In genomic region chr11:69657462-69657881, GRCm38 (mm10) we compare ENCODE assay signal across 16 mouse cellular contexts. TPM values are rescaled to one million over a fixed set of nuclear protein-coding genes. Genes with fewer than 3 reads are reported as not detected.
DNase-seq lines count a peak whose midpoint lies in the region; ATAC-seq and TF ChIP-seq lines count a peak whose summit lies in the region.
"Had no signal": no experiment of that assay in that cellular context is flagged by ENCODE, and none has a peak within 500 bp of the region (broad histone marks: within the 10 kb centered on the region; RNA-seq: fewer than 3 reads in every experiment).

No protein-coding gene starts in this region.

- no peak overlapping the region for H3K4me2 ChIP-seq in hindbrain, embryonic 13.5 days
- H3K4me2 ChIP-seq in hindbrain, embryonic 12.5 days (replicated peaks): no peak overlapping the region
- H3K4me2 ChIP-seq: heart, embryonic 15.5 days; intestine, embryonic 15.5 days; limb, embryonic 12.5 days; midbrain, embryonic 15.5 days had no signal

- ATAC-seq in hindbrain, embryonic 13.5 days (ENCODE audit: low FRiP score): no peak
- no peak for ATAC-seq in hindbrain, embryonic 12.5 days (ENCODE audit: low FRiP score)
- no peak for ATAC-seq in megakaryocyte-erythroid progenitor cell, adult 5-6 weeks (replicated peaks; ENCODE audit: low FRiP score, low TSS enrichment, poor library complexity, severe bottlenecking)
- ATAC-seq: intestine, embryonic 15.5 days; liver, postnatal 0 days; midbrain, embryonic 15.5 days had no signal

- DNase-seq in limb, embryonic 10.5 days (ENCODE audit: low spot score): no peak
- no peak for DNase-seq in left cerebral cortex, adult 9 months (ENCODE audit: low spot score in 2 of 2)
- DNase-seq: adrenal gland, adult 8-10 months had no signal

- no peaks in the 10 kb centered on the region for H3K9me3 ChIP-seq in hindbrain, embryonic 13.5 days
- H3K9me3 ChIP-seq in hindbrain, embryonic 12.5 days (replicated peaks): no peaks in the 10 kb centered on the region
- H3K9me3 ChIP-seq in E14TG2a.4 (ENCODE audit: low read length) (no peaks in the 10 kb centered on the region), ES-Bruce4 (replicated peaks; ENCODE audit: control insufficient read depth, insufficient read depth, low read length, poor library complexity, severe bottlenecking) (no peaks in the 10 kb centered on the region)
- no peaks in the 10 kb centered on the region for H3K9me3 ChIP-seq in limb, embryonic 10.5 days (replicated peaks)
- H3K9me3 ChIP-seq: heart, embryonic 15.5 days; hindbrain, embryonic 10.5 days; intestine, embryonic 15.5 days; limb, embryonic 12.5 days; midbrain, embryonic 15.5 days had no signal

- H3K4me3 ChIP-seq in hindbrain, embryonic 13.5 days: no peak overlapping the region
- H3K4me3 ChIP-seq in hindbrain, embryonic 12.5 days: no peak overlapping the region
- H3K4me3 ChIP-seq in E14TG2a.4 (replicated peaks; ENCODE audit: low read length) (peak overlapping the region; percentile 84), ES-Bruce4 (ENCODE audit: low read depth, low read length) (peak overlapping the region; percentile 43)
- H3K4me3 ChIP-seq in limb, embryonic 10.5 days: 0 out of 2 replicates have a peak overlapping the region, but pooled peaks have one; percentile 5
- H3K4me3 ChIP-seq: heart, embryonic 15.5 days; hindbrain, embryonic 10.5 days; intestine, embryonic 15.5 days; limb, embryonic 12.5 days; midbrain, embryonic 15.5 days had no signal

- 0 out of 2 replicates have a peak overlapping the region, but pooled peaks have one; percentile 18 for H3K27ac ChIP-seq in hindbrain, embryonic 13.5 days
- H3K27ac ChIP-seq in hindbrain, embryonic 12.5 days: no peak overlapping the region
- H3K27ac ChIP-seq in ES-Bruce4 (ENCODE audit: insufficient read depth, low read length): peak overlapping the region; percentile 60
- peak overlapping the region; percentile 42; the same call in 1 of the 2 replicates for H3K27ac ChIP-seq in limb, embryonic 10.5 days
- H3K27ac ChIP-seq: heart, embryonic 15.5 days; intestine, embryonic 15.5 days; midbrain, embryonic 15.5 days had no signal

- peaks cover 36% of the 10 kb centered on the region for H3K4me1 ChIP-seq in hindbrain, embryonic 13.5 days (replicated peaks)
- H3K4me1 ChIP-seq in hindbrain, embryonic 12.5 days: peaks cover 22% of the 10 kb centered on the region
- H3K4me1 ChIP-seq in E14TG2a.4 (replicated peaks; ENCODE audit: low read depth, low read length): peaks cover 87% of the 10 kb centered on the region
- H3K4me1 ChIP-seq in ES-Bruce4 (ENCODE audit: control insufficient read depth, insufficient read depth, low read length): no peaks in the 10 kb centered on the region
- H3K4me1 ChIP-seq in limb, embryonic 10.5 days: peaks cover 44% of the 10 kb centered on the region

- H3K27me3 ChIP-seq in hindbrain, embryonic 13.5 days: no peaks in the 10 kb centered on the region
- no peaks in the 10 kb centered on the region for H3K27me3 ChIP-seq in hindbrain, embryonic 12.5 days
- no peaks in the 10 kb centered on the region for H3K27me3 ChIP-seq in E14TG2a.4 (ENCODE audit: insufficient read depth, low read length)
- H3K27me3 ChIP-seq in ES-Bruce4 (ENCODE audit: control insufficient read depth, insufficient read depth, low read length, poor library complexity, severe bottlenecking): no peaks in the 10 kb centered on the region
- H3K27me3 ChIP-seq in limb, embryonic 10.5 days (ENCODE audit: low read depth, poor library complexity, severe bottlenecking): no peaks in the 10 kb centered on the region
- H3K27me3 ChIP-seq: heart, embryonic 15.5 days; intestine, embryonic 15.5 days; limb, embryonic 12.5 days; midbrain, embryonic 15.5 days had no signal

- no peak for TF ChIP-seq CTCF in E14TG2a.4 (conservative IDR thresholded peaks at IDR 0.05; ENCODE audit: low read length)
- TF ChIP-seq CTCF in ES-Bruce4 (IDR thresholded peaks at IDR 0.05; ENCODE audit: low read depth, low read length): no peak

- no peak for TF ChIP-seq POLR2A in ES-Bruce4 (IDR thresholded peaks at IDR 0.05; ENCODE audit: insufficient read depth, low read length)

- peaks cover 53% of the 10 kb centered on the region for H3K36me3 ChIP-seq in hindbrain, embryonic 13.5 days
- H3K36me3 ChIP-seq in hindbrain, embryonic 12.5 days: peaks cover 53% of the 10 kb centered on the region
- H3K36me3 ChIP-seq in E14TG2a.4 (ENCODE audit: insufficient read depth, low read length) (peaks cover 72% of the 10 kb centered on the region), ES-Bruce4 (ENCODE audit: control insufficient read depth, insufficient read depth, low read length, poor library complexity, severe bottlenecking) (peaks cover 7% of the 10 kb centered on the region)
- H3K36me3 ChIP-seq in limb, embryonic 10.5 days: peaks cover 74% of the 10 kb centered on the region

- no peak overlapping the region for H3K9ac ChIP-seq in hindbrain, embryonic 13.5 days
- H3K9ac ChIP-seq in hindbrain, embryonic 12.5 days: no peak overlapping the region
- H3K9ac ChIP-seq in ES-Bruce4 (ENCODE audit: low read depth, poor library complexity, severe bottlenecking): peak overlapping the region; percentile 77; the same call in 1 of the 2 replicates
- H3K9ac ChIP-seq: heart, embryonic 15.5 days; intestine, embryonic 15.5 days; liver, postnatal 0 days; midbrain, embryonic 15.5 days had no signal

- 86% methylated on average over 15 of the region's 15 CpGs for WGBS in hindbrain, embryonic 13.5 days
- 83% methylated on average over 15 of the region's 15 CpGs for WGBS in hindbrain, embryonic 12.5 days
- 84% methylated on average over 15 of the region's 15 CpGs for WGBS in limb, embryonic 10.5 days

- no peak for TF ChIP-seq EP300 in ES-Bruce4 (IDR thresholded peaks at IDR 0.05; ENCODE audit: insufficient read depth, low read depth, low read length)

RNA-seq across cellular contexts. Expression of gene Sox15, which starts 2.4 kb away (rescaled TPM):
- polyA plus RNA-seq in hindbrain, embryonic 13.5 days (2015; fragmentation: Nextera tagmentation; extraction: Ambion mirVana): not detected in 2 replicates
- polyA plus RNA-seq in hindbrain, embryonic 12.5 days (2016; fragmentation: Nextera tagmentation; extraction: Ambion mirVana): 0.26 TPM in 1 of 2 replicates, not detected in the other
- polyA plus RNA-seq in ES-Bruce4 (2011; ENCODE audit: insufficient read depth, insufficient read length, low read depth, missing spikeins): 45.2 and 48.1 TPM in 2 replicates
- polyA plus RNA-seq in limb, embryonic 10.5 days (2016; fragmentation: Nextera tagmentation; extraction: Ambion mirVana): 0.16 TPM in 1 of 2 replicates, not detected in the other
- total RNA-seq in megakaryocyte-erythroid progenitor cell, adult 5-6 weeks (2014; fragmentation: Nextera tagmentation): 0.45 TPM in 1 of 2 replicates, not detected in the other
- not detected in 2 replicates for total RNA-seq in megakaryocyte-erythroid progenitor cell, adult 5-6 weeks (2017)
- total RNA-seq: adrenal gland, adult 8-10 months; gastrocnemius, postnatal 4 days had no signal
- polyA plus RNA-seq: embryonic facial prominence, embryonic 11.5 days; heart, embryonic 15.5 days; intestine, embryonic 15.5 days; limb, embryonic 12.5 days; midbrain, embryonic 15.5 days had no signal

RNA-seq across cellular contexts. Expression of gene Mpdu1, which starts 5.0 kb away (rescaled TPM):
- 95.0 and 104 TPM in 2 replicates for polyA plus RNA-seq in hindbrain, embryonic 13.5 days (2015; fragmentation: Nextera tagmentation; extraction: Ambion mirVana)
- 68.0 and 69.1 TPM in 2 replicates for polyA plus RNA-seq in hindbrain, embryonic 12.5 days (2016; fragmentation: Nextera tagmentation; extraction: Ambion mirVana)
- 65.7 and 71.0 TPM in 2 replicates for polyA plus RNA-seq in ES-Bruce4 (2011; ENCODE audit: insufficient read depth, insufficient read length, low read depth, missing spikeins)
- polyA plus RNA-seq in limb, embryonic 10.5 days (2016; fragmentation: Nextera tagmentation; extraction: Ambion mirVana): 66.8 and 74.2 TPM in 2 replicates
- 47.6 and 58.3 TPM in 2 replicates for total RNA-seq in megakaryocyte-erythroid progenitor cell, adult 5-6 weeks (2014; fragmentation: Nextera tagmentation)
- 40.6 and 41.1 TPM in 2 replicates for total RNA-seq in megakaryocyte-erythroid progenitor cell, adult 5-6 weeks (2017)

RNA-seq across cellular contexts. Expression of gene Cd68, which starts 8.5 kb away (rescaled TPM):
- 9.0 and 9.8 TPM in 2 replicates for polyA plus RNA-seq in hindbrain, embryonic 13.5 days (2015; fragmentation: Nextera tagmentation; extraction: Ambion mirVana)
- polyA plus RNA-seq in hindbrain, embryonic 12.5 days (2016; fragmentation: Nextera tagmentation; extraction: Ambion mirVana): 6.9 and 8.2 TPM in 2 replicates
- polyA plus RNA-seq in ES-Bruce4 (2011; ENCODE audit: insufficient read depth, insufficient read length, low read depth, missing spikeins): 32.9 and 36.2 TPM in 2 replicates
- polyA plus RNA-seq in limb, embryonic 10.5 days (2016; fragmentation: Nextera tagmentation; extraction: Ambion mirVana): 3.5 and 3.6 TPM in 2 replicates
- total RNA-seq in megakaryocyte-erythroid progenitor cell, adult 5-6 weeks (2014; fragmentation: Nextera tagmentation): 5.1 and 6.3 TPM in 2 replicates
- 3.4 and 6.5 TPM in 2 replicates for total RNA-seq in megakaryocyte-erythroid progenitor cell, adult 5-6 weeks (2017)

RNA-seq across cellular contexts. Expression of gene Eif4a1, which starts 14.8 kb away (rescaled TPM):
- 528 and 537 TPM in 2 replicates for polyA plus RNA-seq in hindbrain, embryonic 13.5 days (2015; fragmentation: Nextera tagmentation; extraction: Ambion mirVana)
- polyA plus RNA-seq in hindbrain, embryonic 12.5 days (2016; fragmentation: Nextera tagmentation; extraction: Ambion mirVana): 555 and 589 TPM in 2 replicates
- polyA plus RNA-seq in ES-Bruce4 (2011; ENCODE audit: insufficient read depth, insufficient read length, low read depth, missing spikeins): 1,464 and 1,502 TPM in 2 replicates
- polyA plus RNA-seq in limb, embryonic 10.5 days (2016; fragmentation: Nextera tagmentation; extraction: Ambion mirVana): 678 and 791 TPM in 2 replicates
- total RNA-seq in megakaryocyte-erythroid progenitor cell, adult 5-6 weeks (2014; fragmentation: Nextera tagmentation): 918 and 983 TPM in 2 replicates
- 973 and 1,155 TPM in 2 replicates for total RNA-seq in megakaryocyte-erythroid progenitor cell, adult 5-6 weeks (2017)

RNA-seq across cellular contexts. Expression of gene Senp3, which starts 24.4 kb away (rescaled TPM):
- polyA plus RNA-seq in hindbrain, embryonic 13.5 days (2015; fragmentation: Nextera tagmentation; extraction: Ambion mirVana): 94.7 and 95.9 TPM in 2 replicates
- polyA plus RNA-seq in hindbrain, embryonic 12.5 days (2016; fragmentation: Nextera tagmentation; extraction: Ambion mirVana): 105 and 106 TPM in 2 replicates
- 198 and 221 TPM in 2 replicates for polyA plus RNA-seq in ES-Bruce4 (2011; ENCODE audit: insufficient read depth, insufficient read length, low read depth, missing spikeins)
- polyA plus RNA-seq in limb, embryonic 10.5 days (2016; fragmentation: Nextera tagmentation; extraction: Ambion mirVana): 149 and 151 TPM in 2 replicates
- total RNA-seq in megakaryocyte-erythroid progenitor cell, adult 5-6 weeks (2014; fragmentation: Nextera tagmentation): 96.1 and 117 TPM in 2 replicates
- total RNA-seq in megakaryocyte-erythroid progenitor cell, adult 5-6 weeks (2017): 98.4 and 120 TPM in 2 replicates

Comparison
In these comparisons a context has a peak if more than half of its experiments do, and no peak if none do; other contexts are left out.
1. H3K4me3 ChIP-seq: peak in E14TG2a.4 (single experiment), ES-Bruce4 (single experiment) and limb, embryonic 10.5 days (single experiment); none in hindbrain, embryonic 13.5 days (single experiment) and hindbrain, embryonic 12.5 days (single experiment).
2. RNA of gene Sox15, which starts 2.4 kb away (polyA plus RNA-seq): 45.2 to 48.1 TPM in ES-Bruce4; 0.26 TPM in hindbrain, embryonic 12.5 days, 0.16 TPM in limb, embryonic 10.5 days and not detected in hindbrain, embryonic 13.5 days; every median in the first group is over 10 times any median in the second.